23 mouse cellular contexts compared by ENCODE assay signal in genomic region chr4:125469711-125470372, GRCm38 (mm10). TPM values are rescaled to one million over a fixed set of nuclear protein-coding genes. Genes with fewer than 3 reads are reported as not detected.
DNase-seq lines count a peak whose midpoint lies in the region; ATAC-seq and TF ChIP-seq lines count a peak whose summit lies in the region.
"Had no signal": no experiment of that assay in that cellular context is flagged by ENCODE, and none has a peak within 500 bp of the region (broad histone marks: within the 10 kb centered on the region; RNA-seq: fewer than 3 reads in every experiment).

No protein-coding gene starts in this region.

- H3K4me3 ChIP-seq in G1E (ENCODE audit: low read depth, low read length), result peak overlapping the region; percentile 24; the same call in 1 of the 2 replicates
- H3K4me3 ChIP-seq: forebrain, embryonic 10.5 days; forebrain, embryonic 13.5 days; gastrocnemius, adult 2 months; hindbrain, embryonic 15.5 days; intestine, embryonic 15.5 days had no signal

- TF ChIP-seq CTCF in G1E (IDR thresholded peaks at IDR 0.05; ENCODE audit: low read depth, low read length), result no peak

- no peaks in the 10 kb centered on the region for H3K27me3 ChIP-seq in G1E (ENCODE audit: insufficient read depth, low read length)
- H3K27me3 ChIP-seq: hindbrain, embryonic 15.5 days had no signal

- no peaks in the 10 kb centered on the region for H3K36me3 ChIP-seq in G1E (replicated peaks)
- H3K36me3 ChIP-seq: forebrain, embryonic 10.5 days; hindbrain, embryonic 15.5 days; intestine, embryonic 15.5 days had no signal

- ATAC-seq in G1E (ENCODE audit: extremely low read depth, insufficient number of reproducible peaks, low FRiP score, poor library complexity, severe bottlenecking), result no peak
- ATAC-seq in monocyte, adult 5-6 weeks (replicated peaks; ENCODE audit: insufficient number of reproducible peaks, low FRiP score, low TSS enrichment, poor library complexity, severe bottlenecking), result no peak
- ATAC-seq: forebrain, embryonic 13.5 days; forebrain, embryonic 16.5 days; intestine, embryonic 15.5 days had no signal

- H3K9me3 ChIP-seq in G1E (replicated peaks), result peaks cover 87% of the 10 kb centered on the region
- H3K9me3 ChIP-seq: forebrain, embryonic 10.5 days; forebrain, embryonic 13.5 days; hindbrain, embryonic 15.5 days; intestine, embryonic 15.5 days had no signal

- peak; percentile 51 to 70 for DNase-seq in cerebellum, postnatal 10 days
- no peak for DNase-seq in cerebellum, postnatal 25 days
- peak; percentile 22 for DNase-seq in embryo, embryonic 11 days
- no peak for DNase-seq in embryo, embryonic 9.5 days (ENCODE audit: extremely low spot score)
- DNase-seq in left cerebral cortex, postnatal 4 days, result peak; percentile 34
- no peak for DNase-seq in left cerebral cortex, postnatal 25 days (ENCODE audit: low spot score in 2 of 2)
- no peak for DNase-seq in G1E (ENCODE audit: low spot score)
- DNase-seq: adrenal gland, adult 2 months; adrenal gland, postnatal 14 days; cerebellum, adult 11 months; cerebellum, adult 2 months; cerebellum, postnatal 36 days; gastrocnemius, adult 2 months; gastrocnemius, postnatal 14 days; heart, adult 11 months; kidney, adult 11 months had no signal

- intact Hi-C loops in left cerebral cortex, postnatal 4 days (cut with DNase I), result no loop called here
- intact Hi-C loops in left cerebral cortex, postnatal 25 days (cut with DNase I), result loop anchor here (10.0 kb wide), 1 partner anchor 165 kb away; no protein-coding TSS in a partner anchor

- H3K4me1 ChIP-seq in G1E (ENCODE audit: insufficient read depth, low read depth, low read length), result no peaks in the 10 kb centered on the region
- H3K4me1 ChIP-seq: forebrain, embryonic 13.5 days; hindbrain, embryonic 15.5 days; intestine, embryonic 15.5 days had no signal

RNA-seq across cellular contexts. Expression of gene Grik3, which starts 20.7 kb away (rescaled TPM):
- 10 to 100 TPM; 64.9 to 68.8 TPM for total RNA-seq in left cerebral cortex, postnatal 4 days (2021)
- total RNA-seq in left cerebral cortex, postnatal 25 days (2021), result 10 to 100 TPM; 43.1 to 43.4 TPM
- total RNA-seq in G1E (2014; fragmentation: Nextera tagmentation), result not detected in 2 replicates
- 0.05 TPM in 1 of 2 replicates, not detected in the other for total RNA-seq in G1E (2017)
- polyA plus RNA-seq in G1E (2012), result not detected in 2 replicates
- total RNA-seq in monocyte, adult 5-6 weeks (2017), result not detected in 3 replicates
- total RNA-seq: hematopoietic stem cell, adult 5-6 weeks had no signal

Comparison
In these comparisons a context has a peak if more than half of its experiments do, and no peak if none do; other contexts are left out.
1. DNase-seq: peak in cerebellum, postnatal 10 days (2 of 2), embryo, embryonic 11 days (single experiment) and left cerebral cortex, postnatal 4 days (single experiment); none in cerebellum, postnatal 25 days (0 of 2), embryo, embryonic 9.5 days (single experiment), left cerebral cortex, postnatal 25 days (0 of 2) and G1E (single experiment).
2. RNA of gene Grik3, which starts 20.7 kb away (total RNA-seq): 64.9 to 68.8 TPM in left cerebral cortex, postnatal 4 days and 43.1 to 43.4 TPM in left cerebral cortex, postnatal 25 days; 0.05 TPM in G1E and not detected in monocyte, adult 5-6 weeks; every median in the first group is over 10 times any median in the second.